ENCODE assay signal across 8 mouse cellular contexts in genomic region chr11:120951237-120951636, GRCm38 (mm10). TPM values are rescaled to one million over a fixed set of nuclear protein-coding genes. Genes with fewer than 3 reads are reported as not detected.
DNase-seq lines count a peak whose midpoint lies in the region; ATAC-seq and TF ChIP-seq lines count a peak whose summit lies in the region.

No protein-coding gene starts in this region.

- peak overlapping the region; percentile 65 for H3K4me2 ChIP-seq in forebrain, embryonic 14.5 days (ENCODE audit: low read length)
- peak overlapping the region; percentile 91 for H3K4me2 ChIP-seq in liver, embryonic 13.5 days

- no peak for DNase-seq in heart, adult 2 months
- no peak for DNase-seq in heart, adult 9 months (ENCODE audit: low spot score in 2 of 2)
- DNase-seq in forebrain, embryonic 14.5 days (ENCODE audit: low spot score), result no peak
- no peak for DNase-seq in liver, embryonic 13.5 days
- no peak for DNase-seq in embryo, embryonic 10 days (ENCODE audit: low spot score)
- no peak for DNase-seq in c-Kit-positive CD71-positive TER-119-positive erythroid progenitor cells, embryonic 14.5 days (ENCODE audit: low spot score)

- H3K79me2 ChIP-seq in heart, adult 2 months (replicated peaks; ENCODE audit: control insufficient read depth, insufficient read depth, low read length), result no peaks in the 10 kb centered on the region

- peak overlapping the region; percentile 31; the same call in 1 of the 2 replicates for H3K27ac ChIP-seq in heart, adult 2 months
- peak overlapping the region; percentile 27; the same call in 1 of the 2 replicates for H3K27ac ChIP-seq in forebrain, embryonic 14.5 days (ENCODE audit: low read depth, low read length)
- peak overlapping the region; percentile 96 for H3K27ac ChIP-seq in liver, embryonic 13.5 days

- no peaks in the 10 kb centered on the region for H3K9me3 ChIP-seq in E14TG2a.4 (ENCODE audit: low read length)
- H3K9me3 ChIP-seq in forebrain, embryonic 14.5 days (replicated peaks; ENCODE audit: control insufficient read depth, low read length), result no peaks in the 10 kb centered on the region
- no peaks in the 10 kb centered on the region for H3K9me3 ChIP-seq in liver, embryonic 13.5 days (replicated peaks)

- 34% methylated on average over 8 of the region's 8 CpGs for whole genome bisulfite sequencing in heart, adult 2 months
- WGBS in forebrain, embryonic 14.5 days, result 16% methylated on average over 8 of the region's 8 CpGs
- 43% methylated on average over 8 of the region's 8 CpGs for WGBS in liver, embryonic 13.5 days (ENCODE audit: insufficient replicate concordance)

- H3K36me3 ChIP-seq in heart, adult 2 months (ENCODE audit: control insufficient read depth, insufficient read depth, low read length), result no peaks in the 10 kb centered on the region
- peaks cover 57% of the 10 kb centered on the region for H3K36me3 ChIP-seq in E14TG2a.4 (ENCODE audit: insufficient read depth, low read length)
- peaks cover 7% of the 10 kb centered on the region for H3K36me3 ChIP-seq in forebrain, embryonic 14.5 days (ENCODE audit: control insufficient read depth, insufficient read depth, low read length)
- H3K36me3 ChIP-seq in liver, embryonic 13.5 days, result peaks cover 27% of the 10 kb centered on the region

- peak; percentile 19 for ATAC-seq in forebrain, embryonic 14.5 days
- ATAC-seq in liver, embryonic 13.5 days (ENCODE audit: low read depth), result no peak
- no peak for ATAC-seq in CD4-positive, CD25-positive, alpha-beta regulatory T cell, adult 4 months

- H3K27me3 ChIP-seq in heart, adult 2 months (ENCODE audit: control insufficient read depth, insufficient read depth, low read length), result no peaks in the 10 kb centered on the region
- H3K27me3 ChIP-seq in E14TG2a.4 (ENCODE audit: insufficient read depth, low read length), result peaks cover 32% of the 10 kb centered on the region
- peaks cover 21% of the 10 kb centered on the region for H3K27me3 ChIP-seq in forebrain, embryonic 14.5 days (replicated peaks; ENCODE audit: control insufficient read depth, insufficient read depth, low read length)
- peaks cover 15% of the 10 kb centered on the region for H3K27me3 ChIP-seq in liver, embryonic 13.5 days

- no peak for TF ChIP-seq POLR2A in heart, adult 2 months (IDR thresholded peaks at IDR 0.05; ENCODE audit: insufficient read depth, low read depth, low read length)

- no peak overlapping the region for H3K9ac ChIP-seq in heart, adult 2 months (ENCODE audit: low read depth, low read length)
- peak overlapping the region; percentile 58 for H3K9ac ChIP-seq in forebrain, embryonic 14.5 days (ENCODE audit: low read length)
- H3K9ac ChIP-seq in liver, embryonic 13.5 days, result peak overlapping the region; percentile 78

- no peak for TF ChIP-seq EP300 in heart, adult 2 months (IDR thresholded peaks at IDR 0.05; ENCODE audit: insufficient read depth, low read depth, low read length)

- peaks cover 7% of the 10 kb centered on the region for H3K4me1 ChIP-seq in heart, adult 2 months (ENCODE audit: control insufficient read depth, insufficient read depth, low read length)
- peaks cover 82% of the 10 kb centered on the region for H3K4me1 ChIP-seq in E14TG2a.4 (replicated peaks; ENCODE audit: low read depth, low read length)
- H3K4me1 ChIP-seq in forebrain, embryonic 14.5 days (ENCODE audit: control insufficient read depth, insufficient read depth, low read length), result peaks cover 23% of the 10 kb centered on the region
- peaks cover 75% of the 10 kb centered on the region for H3K4me1 ChIP-seq in liver, embryonic 13.5 days (replicated peaks)

- H3K4me3 ChIP-seq in heart, adult 2 months, result peak overlapping the region; percentile 42
- peak overlapping the region; percentile 93 for H3K4me3 ChIP-seq in E14TG2a.4 (replicated peaks; ENCODE audit: low read length)
- H3K4me3 ChIP-seq in forebrain, embryonic 14.5 days (ENCODE audit: low read depth, low read length), result peak overlapping the region; percentile 43
- H3K4me3 ChIP-seq in liver, embryonic 13.5 days (replicated peaks), result peak overlapping the region; percentile 69

- no peak for TF ChIP-seq CTCF in heart, adult 2 months (IDR thresholded peaks at IDR 0.05)
- no peak for TF ChIP-seq CTCF in E14TG2a.4 (conservative IDR thresholded peaks at IDR 0.05; ENCODE audit: low read length)

- intact Hi-C loops in heart, adult 2 months (cut with DNase I), result loop anchor here (2.0 kb wide), 1 partner anchor 18 kb away; the partner anchor contains the start of gene Ccdc57

RNA-seq across cellular contexts. Expression of gene Slc16a3, which starts 3.0 kb away (rescaled TPM):
- total RNA-seq in heart, adult 2 months (2021), result 1 to 10 TPM; 1.2 to 1.3 TPM
- 4.0 and 4.2 TPM in 2 replicates for polyA plus RNA-seq in heart, adult 2 months (2012; rRNA removed)
- 3.8 and 5.6 TPM in 2 replicates for polyA plus RNA-seq in forebrain, embryonic 14.5 days (2014; fragmentation: Nextera tagmentation; extraction: Ambion mirVana)
- polyA plus RNA-seq in liver, embryonic 13.5 days (2015; fragmentation: Nextera tagmentation; extraction: Ambion mirVana), result 71.4 and 81.7 TPM in 2 replicates
- 1 to 10 TPM; 3.5 to 5.3 TPM for polyA plus RNA-seq in CD4-positive, CD25-positive, alpha-beta regulatory T cell, adult 4 months (2017; shearing (Covaris generic))

RNA-seq across cellular contexts. Expression of gene Ccdc57, which starts 18.6 kb away (rescaled TPM):
- total RNA-seq in heart, adult 2 months (2021), result 1 to 10 TPM in 1 of 2 experiments, under 1 TPM in 1; 0.86 to 1.1 TPM
- 0.61 and 1.3 TPM in 2 replicates for polyA plus RNA-seq in heart, adult 2 months (2012; rRNA removed)
- polyA plus RNA-seq in forebrain, embryonic 14.5 days (2014; fragmentation: Nextera tagmentation; extraction: Ambion mirVana), result 5.0 and 6.5 TPM in 2 replicates
- polyA plus RNA-seq in liver, embryonic 13.5 days (2015; fragmentation: Nextera tagmentation; extraction: Ambion mirVana), result 1.8 TPM in 2 replicates
- 1 to 10 TPM in 1 of 2 experiments, under 1 TPM in 1; 0.12 to 1.1 TPM for polyA plus RNA-seq in CD4-positive, CD25-positive, alpha-beta regulatory T cell, adult 4 months (2017; shearing (Covaris generic))

RNA-seq across cellular contexts. Expression of gene Csnk1d, which starts 39.9 kb away (rescaled TPM):
- total RNA-seq in heart, adult 2 months (2021), result 10 to 100 TPM; 48.7 to 55.9 TPM
- polyA plus RNA-seq in heart, adult 2 months (2012; rRNA removed), result 33.9 and 45.6 TPM in 2 replicates
- polyA plus RNA-seq in forebrain, embryonic 14.5 days (2014; fragmentation: Nextera tagmentation; extraction: Ambion mirVana), result 51.5 and 59.6 TPM in 2 replicates
- polyA plus RNA-seq in liver, embryonic 13.5 days (2015; fragmentation: Nextera tagmentation; extraction: Ambion mirVana), result 36.8 and 46.3 TPM in 2 replicates
- 10 to 100 TPM; 50.4 to 78.2 TPM for polyA plus RNA-seq in CD4-positive, CD25-positive, alpha-beta regulatory T cell, adult 4 months (2017; shearing (Covaris generic))

Comparison
In these comparisons a context has a peak if more than half of its experiments do, and no peak if none do; other contexts are left out.
1. H3K27ac ChIP-seq: peak in every context shown above with its lines; median percentile 96 in liver, embryonic 13.5 days; 31 in heart, adult 2 months; 27 in forebrain, embryonic 14.5 days.
2. H3K4me3 ChIP-seq: peak in every context shown above with its lines; median percentile 93 in E14TG2a.4; 69 in liver, embryonic 13.5 days; 43 in forebrain, embryonic 14.5 days; 42 in heart, adult 2 months.
3. RNA of gene Slc16a3, which starts 3.0 kb away (polyA plus RNA-seq): 71.4 to 81.7 TPM in liver, embryonic 13.5 days; 3.8 to 5.6 TPM in forebrain, embryonic 14.5 days, 3.5 to 5.3 TPM in CD4-positive, CD25-positive, alpha-beta regulatory T cell, adult 4 months and 4.0 to 4.2 TPM in heart, adult 2 months; every median in the first group is over 10 times any median in the second.